Mouse (Mus musculus): ENCODE results near the gene Tgm7.

DNA sequence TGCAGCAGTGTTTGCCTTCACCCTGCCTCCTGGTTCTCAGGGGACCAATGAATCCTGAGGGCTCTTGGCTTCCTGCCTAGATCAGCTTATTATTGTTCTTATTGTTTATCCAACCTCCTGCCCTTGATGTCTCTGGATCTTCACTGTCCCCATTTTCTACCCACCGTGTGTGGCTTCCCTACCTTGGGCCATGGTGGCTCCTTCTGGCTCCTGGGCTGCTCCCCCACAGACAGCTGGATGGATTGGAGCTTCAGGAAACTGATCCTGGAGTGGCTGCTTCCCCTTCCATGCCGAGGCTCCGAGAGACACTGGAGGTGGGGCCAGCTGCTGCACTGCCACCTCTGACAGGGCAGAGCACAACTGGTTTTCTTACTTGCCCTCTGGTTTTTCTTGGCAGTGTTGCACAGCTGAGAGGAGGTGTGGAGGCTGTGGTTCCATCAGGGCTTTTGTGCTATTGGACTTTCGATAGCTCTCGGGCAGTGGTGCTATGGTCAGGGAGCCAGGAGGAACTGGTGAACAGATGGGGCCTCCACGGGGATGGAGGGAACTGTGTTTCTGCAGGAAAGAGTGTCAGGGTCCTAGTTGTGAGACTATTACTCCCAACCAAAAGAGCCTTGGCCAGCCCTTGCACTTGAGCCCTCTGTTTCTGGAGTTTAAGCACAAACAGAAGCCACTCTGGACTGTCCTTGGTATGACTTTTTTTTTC, 24.0 kb downstream of the Tgm7 start, which contains the start of gene Tgm5:
- TF ChIP-seq CTCF (conservative IDR thresholded peaks at IDR 0.05; ENCODE audit: low read length) = no peak
- no peak for TF ChIP-seq NANOG (IDR thresholded peaks at IDR 0.05; ENCODE audit: borderline replicate concordance, low read length)
